Mouse (Mus musculus) left cerebral cortex, postnatal 14 days (tissue): ENCODE results near the gene Smad3. TPM values are rescaled to one million over a fixed set of nuclear protein-coding genes. Genes with fewer than 3 reads are reported as not detected.
A peak's percentile ranks its signal among the peaks of the same experiment; 100 is the strongest.

Source experiments
- DNase-seq, 2 experiments: peaks; one replicate each; pipeline ENCODE4 v3.0.0; 2021 to 2022; ENCODE audit warnings: low spot score in 2 of 2, mixed read lengths in 1 of 2
- intact Hi-C: fragments of 180-260 bp; cut with DNase I; formaldehyde crosslinking; loops from one replicate; pipeline ENCODE4 v1.15.1; 2025
- total RNA-seq, 2 experiments: library from RNA; stranded (reverse); gene quantifications; 2 replicates each; pipeline ENCODE4 v1.2.3; 2021

The Smad3 gene
- total RNA-seq, 2 experiments from 2014 or later = 36.9 to 38.3 TPM

DNA sequence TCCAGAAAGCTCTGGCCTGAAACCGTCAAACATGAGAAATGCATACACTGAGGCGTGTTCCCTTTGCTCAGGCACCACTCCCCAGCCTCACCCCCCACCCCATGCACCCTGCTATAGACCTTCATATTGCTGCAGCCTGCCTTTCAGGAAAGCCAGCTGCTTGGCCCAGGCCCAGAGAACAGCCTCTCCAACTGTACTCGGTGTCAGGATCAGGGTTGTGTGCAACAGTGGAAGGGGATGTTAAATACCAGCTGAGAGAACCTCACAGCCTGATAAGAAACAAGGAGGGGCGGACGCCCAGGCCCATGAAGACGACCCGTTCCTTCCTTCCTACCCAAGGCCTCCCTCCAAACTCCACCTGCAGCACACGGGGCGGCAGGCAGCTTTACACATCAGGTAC, 75.5 kb downstream of the Smad3 start:
- intact Hi-C loops = no loop called here
- no peak for DNase-seq

DNA sequence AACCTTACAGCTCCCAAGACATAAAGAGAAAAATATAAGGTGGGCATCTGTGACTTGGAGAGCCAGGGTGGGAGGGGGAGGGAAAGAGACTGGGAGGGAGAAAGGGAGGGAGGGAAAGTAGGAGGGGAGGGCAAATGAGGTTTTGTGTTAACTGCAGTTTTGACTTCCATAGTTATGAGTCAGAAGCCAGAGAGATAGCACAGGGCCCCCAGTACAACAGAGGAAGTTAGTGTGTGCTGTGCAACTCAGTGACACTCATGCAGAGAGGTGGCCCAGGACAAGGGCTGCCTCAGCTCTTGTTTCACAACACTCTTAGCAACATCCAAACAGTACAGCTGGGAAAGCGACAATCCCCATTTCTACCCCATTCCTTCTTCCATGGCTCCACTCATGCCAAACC, 79.7 kb downstream of the Smad3 start:
- no peak for DNase-seq

DNA sequence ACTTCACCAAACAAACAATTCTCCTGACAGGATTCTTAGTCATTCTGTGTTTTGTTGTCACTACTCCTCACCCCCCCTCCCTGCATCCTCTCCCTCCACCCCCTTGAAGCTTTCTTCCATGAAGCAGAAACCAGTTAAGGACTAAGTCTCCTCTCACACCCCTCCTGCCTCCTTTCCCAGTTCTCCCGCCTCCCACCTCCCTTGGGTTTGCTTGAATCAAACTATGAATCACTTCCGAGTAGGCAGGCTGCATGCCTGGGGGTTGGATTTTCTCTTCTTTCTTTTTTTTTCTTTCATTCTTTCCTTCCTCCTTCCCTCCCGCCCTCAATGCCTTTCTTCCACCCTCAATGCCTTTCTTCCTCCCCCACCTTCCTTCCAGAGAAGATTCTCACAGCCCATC, 80.2 kb downstream of the Smad3 start:
- peak; percentile 47 to 60 for DNase-seq
- intact Hi-C loops = no loop called here

More for the DNA sequence above, 79.7 kb downstream of the Smad3 start:
- intact Hi-C loops = no loop called here

DNA sequence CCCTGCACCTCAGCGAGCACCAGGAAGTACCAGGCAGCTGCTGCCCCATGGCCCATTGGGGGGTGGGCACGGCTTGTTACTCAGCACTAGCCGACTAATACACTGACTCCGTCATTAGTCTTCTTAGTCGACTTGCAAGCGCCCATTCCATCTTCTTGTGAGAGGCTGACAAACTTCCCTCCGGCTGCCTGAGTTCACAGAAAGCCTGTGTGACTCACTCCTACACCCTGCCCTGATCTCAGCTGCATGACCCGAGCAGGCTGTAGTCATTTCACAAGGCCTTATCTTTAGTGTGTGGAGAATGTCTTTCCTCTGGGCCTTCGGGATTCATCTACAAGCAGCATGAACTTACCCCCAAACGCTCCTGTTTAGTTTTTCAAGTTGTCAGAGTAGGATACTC, 83.2 kb downstream of the Smad3 start:
- no peak for DNase-seq
- intact Hi-C loops = no loop called here

GRCm38 (mm10) chr9:63673494-63673805, 84.3 kb downstream of the Smad3 start:
- intact Hi-C loops = no loop called here
- DNase-seq = no peak

DNA sequence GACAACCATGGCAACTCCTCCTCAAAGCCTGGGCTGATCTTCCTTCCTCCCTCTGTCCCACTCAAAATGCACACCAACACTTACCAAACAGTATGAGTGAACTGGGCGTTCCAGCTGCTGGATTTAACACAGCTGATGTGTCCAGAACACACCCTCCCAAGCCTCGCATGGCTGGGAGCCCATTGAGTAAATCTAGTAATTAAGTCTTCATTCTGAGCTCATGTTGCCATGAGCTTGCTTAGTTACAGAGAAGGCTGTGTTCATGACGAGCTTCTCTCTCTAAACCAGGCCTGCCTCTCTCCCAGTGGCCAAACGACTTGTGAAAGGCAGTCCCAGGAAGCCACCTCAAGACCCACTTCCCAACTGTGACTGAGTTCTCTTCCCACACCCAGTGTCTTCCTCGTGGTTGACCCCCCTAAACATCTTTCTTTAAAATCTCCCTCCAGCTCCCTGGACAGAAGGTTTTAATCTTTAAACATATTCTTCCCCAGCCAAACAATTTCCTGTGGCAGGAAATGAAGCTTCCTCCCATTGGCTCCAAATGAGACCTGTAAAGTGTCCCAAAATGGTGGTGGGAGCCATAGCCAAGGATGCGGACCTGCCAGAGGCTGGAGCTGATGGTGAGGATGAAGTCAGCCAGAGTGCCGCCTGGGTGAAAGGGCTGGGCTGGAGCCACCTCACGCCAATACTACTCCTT, 84.8 kb downstream of the Smad3 start:
- DNase-seq = peak in 1 of 2 experiments; percentile 68
- intact Hi-C loops = no loop called here

GRCm38 (mm10) chr9:63669816-63670215, 88.0 kb downstream of the Smad3 start:
- DNase-seq = no peak
- intact Hi-C loops = no loop called here

GRCm38 (mm10) chr9:63668621-63669020, 89.2 kb downstream of the Smad3 start:
- intact Hi-C loops = no loop called here
- no peak for DNase-seq

- DNase-seq = no peak
- intact Hi-C loops = no loop called here
Measured at GRCm38 (mm10) chr9:63667373-63667724, 90.4 kb downstream of the Smad3 start.

DNA sequence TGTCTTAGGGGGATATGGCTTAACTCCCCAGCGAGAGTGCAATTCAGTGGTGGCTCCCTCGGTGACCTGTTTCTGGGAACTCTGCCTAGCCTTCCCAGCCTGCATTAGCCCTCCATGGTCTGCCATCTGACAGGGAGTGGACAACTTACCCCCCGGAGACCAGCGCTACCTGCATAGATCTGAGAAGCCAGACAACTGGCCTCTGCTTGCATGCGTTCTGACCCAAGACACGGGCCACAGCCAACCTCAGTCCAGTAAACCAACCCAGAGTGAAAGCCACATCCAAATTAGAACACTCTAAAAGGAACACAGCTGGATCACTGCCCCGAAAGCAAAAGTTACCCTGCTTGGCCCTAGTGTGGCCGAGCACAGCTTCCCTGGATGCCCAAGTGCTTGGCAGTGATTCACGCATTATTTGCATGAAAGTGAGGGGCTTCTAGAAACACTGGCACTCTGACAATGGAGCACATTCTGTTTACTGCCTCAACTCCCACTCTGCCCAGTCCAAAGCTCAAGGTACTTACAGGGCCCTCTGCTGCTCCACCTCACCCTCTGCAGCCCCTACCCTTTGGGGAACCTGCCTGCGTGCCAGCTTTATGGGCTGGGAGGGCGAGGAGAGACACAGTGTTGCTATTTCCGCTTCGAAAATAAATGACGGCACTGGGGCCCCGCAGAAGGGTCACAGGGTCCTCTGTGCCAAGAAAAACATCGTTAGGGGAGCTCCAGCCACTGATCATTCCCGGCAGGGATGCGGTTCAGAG, 91.0 kb downstream of the Smad3 start:
- intact Hi-C loops = no loop called here
- DNase-seq = no peak

GRCm38 (mm10) chr9:63664792-63665646, 92.8 kb downstream of the Smad3 start:
- no peak for DNase-seq

DNA sequence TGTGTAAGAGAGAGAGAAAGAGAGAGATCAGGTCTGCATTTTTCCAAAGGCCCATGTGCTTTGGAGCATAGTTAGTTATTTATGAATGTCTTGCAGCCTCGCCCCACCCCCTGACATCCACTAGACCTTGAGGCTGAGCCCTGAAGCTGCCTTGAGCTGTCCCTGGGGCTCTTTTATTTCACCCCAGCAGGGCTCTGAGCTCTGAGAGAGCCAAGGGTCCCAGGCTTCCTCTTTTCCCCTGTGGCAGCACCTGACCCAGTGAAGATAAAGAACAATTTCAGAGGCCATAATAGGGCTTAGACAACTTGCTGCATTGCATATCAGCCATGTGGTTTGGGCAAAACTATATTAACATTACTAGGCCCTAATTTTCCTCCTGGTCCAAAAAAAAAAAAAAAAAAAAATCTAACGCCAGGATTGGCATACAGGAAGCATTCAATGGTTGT, 93.5 kb downstream of the Smad3 start:
- intact Hi-C loops = no loop called here
- DNase-seq = no peak

More at GRCm38 (mm10) chr9:63664792-63665646, 92.8 kb downstream of the Smad3 start:
- intact Hi-C loops = no loop called here

DNA sequence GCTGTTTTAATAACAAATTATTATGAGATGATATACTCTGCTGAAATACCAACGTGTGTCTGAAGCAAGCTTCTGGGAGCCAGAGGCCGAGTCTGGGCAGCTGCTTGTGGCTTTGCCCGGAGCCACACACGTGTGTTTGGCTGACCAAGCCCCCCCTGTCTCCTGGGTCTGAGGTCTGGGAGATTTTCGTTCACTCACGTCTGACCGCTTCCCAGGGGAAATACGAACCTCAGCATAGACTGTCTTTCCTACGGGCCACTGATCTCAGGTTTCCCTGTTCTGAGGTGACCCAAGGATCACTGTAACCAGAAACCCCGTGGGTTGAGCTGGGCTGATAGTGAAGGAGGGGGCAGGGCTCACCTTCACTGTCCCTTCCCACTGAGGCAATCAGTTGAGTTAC, 94.6 kb downstream of the Smad3 start:
- no peak for DNase-seq
- intact Hi-C loops = no loop called here

DNA sequence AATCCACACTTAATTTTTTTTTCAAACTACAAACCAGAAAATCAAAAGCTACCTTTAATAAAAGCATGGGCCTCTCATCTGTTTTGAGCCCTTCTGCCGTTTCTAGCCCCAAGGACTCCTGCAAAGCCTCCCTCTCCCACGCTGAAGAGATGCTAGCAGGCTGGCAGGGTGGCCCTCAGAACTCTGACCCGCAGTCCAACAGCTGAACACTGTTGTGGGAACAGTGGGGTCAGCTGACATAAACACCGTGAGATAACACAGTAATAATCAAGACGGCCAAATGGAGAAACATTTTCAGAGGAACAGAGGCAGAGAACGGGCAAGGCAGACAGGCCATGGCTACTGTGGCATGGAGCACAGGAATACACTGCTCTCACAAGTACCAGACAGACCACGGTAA, 95.0 kb downstream of the Smad3 start:
- intact Hi-C loops = no loop called here
- no peak for DNase-seq

DNA sequence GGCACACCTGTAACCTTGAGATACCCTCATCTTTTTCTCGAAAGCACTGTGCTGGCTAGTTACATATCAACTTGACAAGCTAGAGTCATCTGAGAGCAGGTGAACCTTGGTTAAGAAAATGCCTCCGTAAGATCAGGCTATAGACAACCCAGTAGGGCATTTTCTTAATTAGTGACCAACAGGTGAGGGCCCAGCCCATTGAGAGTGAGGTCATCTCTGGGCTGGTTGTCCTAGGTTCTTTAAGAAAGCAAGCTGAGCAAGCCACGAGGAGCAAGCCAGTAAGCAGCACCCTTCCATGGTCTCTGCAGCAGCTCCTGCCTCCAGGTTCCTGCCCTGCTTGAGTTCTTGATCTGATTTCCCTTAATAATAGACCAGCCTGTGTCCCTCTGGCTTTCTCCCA, 97.1 kb downstream of the Smad3 start:
- intact Hi-C loops = no loop called here
- no peak for DNase-seq

DNA sequence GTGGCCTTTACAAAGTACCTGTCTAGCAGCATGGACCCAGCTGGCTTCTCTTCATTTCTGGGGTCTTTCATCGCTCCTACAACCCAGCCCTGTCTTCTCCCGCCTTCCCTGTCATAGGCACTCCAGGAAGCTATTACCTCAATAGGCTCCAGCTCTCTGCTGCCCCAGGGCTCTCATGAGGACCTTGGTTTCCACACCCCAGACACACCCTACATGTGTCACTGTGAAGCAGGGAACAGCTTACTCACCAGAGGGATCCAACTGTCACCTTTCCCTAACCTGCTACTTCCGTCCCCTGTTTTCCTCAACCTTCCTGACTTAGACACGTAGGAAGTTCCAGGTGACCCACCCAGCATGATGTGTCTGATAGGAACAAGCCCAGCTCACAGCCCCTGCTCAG, 97.7 kb downstream of the Smad3 start:
- intact Hi-C loops = no loop called here

GRCm38 (mm10) chr9:63658970-63659371, 98.8 kb downstream of the Smad3 start:
- intact Hi-C loops = loop anchor here (5.0 kb wide), 1 partner anchor 98 kb away; the partner anchor contains the start of gene Smad3

More for the DNA sequence above, 97.7 kb downstream of the Smad3 start:
- DNase-seq = no peak

DNA sequence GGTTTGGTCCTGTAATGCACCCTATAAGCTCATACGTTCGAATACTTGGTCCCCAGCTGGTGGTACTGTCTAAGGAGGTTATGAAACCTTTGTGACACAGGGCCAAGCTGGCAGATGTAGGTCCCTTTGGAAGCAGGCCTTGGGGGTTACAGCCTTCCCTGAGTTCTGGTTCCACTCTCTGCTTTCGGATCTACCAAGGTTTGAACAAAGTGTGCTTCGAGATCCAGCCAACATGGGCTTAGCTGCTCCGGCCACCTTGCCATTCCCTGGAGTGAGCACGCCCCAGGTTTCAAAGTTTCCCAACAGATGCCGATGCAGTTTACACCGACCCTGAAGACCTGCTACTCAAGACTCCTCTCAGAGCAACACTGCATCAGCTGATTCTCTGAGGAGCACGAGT, 99.4 kb downstream of the Smad3 start:
- no peak for DNase-seq
- intact Hi-C loops = loop anchor here (5.0 kb wide), 1 partner anchor 99 kb away; the partner anchor contains the start of gene Smad3

More at GRCm38 (mm10) chr9:63658970-63659371, 98.8 kb downstream of the Smad3 start:
- DNase-seq = no peak

GRCm38 (mm10) chr9:63657167-63657566, 100.6 kb downstream of the Smad3 start:
- no peak for DNase-seq
- intact Hi-C loops = loop anchor here (5.0 kb wide), 1 partner anchor 100 kb away; the partner anchor contains the start of gene Smad3

- DNase-seq = no peak
- intact Hi-C loops = loop anchor here (5.0 kb wide), 1 partner anchor 102 kb away; the partner anchor contains the start of gene Smad3
Measured at GRCm38 (mm10) chr9:63655092-63655491, 102.7 kb downstream of the Smad3 start.
